Mouse (Mus musculus) kidney, adult 2 months (tissue): ENCODE results near the gene Rictor. TPM values are rescaled to one million over a fixed set of nuclear protein-coding genes. Genes with fewer than 3 reads are reported as not detected.

Experiments used
- DNase-seq: peaks from one replicate; pipeline ENCODE4 v3.0.0; 2021
- H3K27ac ChIP-seq: fragments of 200-500 bp; 2 replicates; pipeline ENCODE4 v1.5.1; 2012; ENCODE audit warnings: low read depth, low read length, control low read depth, inconsistent platforms; ENCODE audit not compliant: insufficient read depth
- H3K27me3 ChIP-seq: fragments of 200-500 bp; replicated peaks from 2 replicates; pipeline ENCODE4 v1.6.1; 2012; ENCODE audit warnings: mild to moderate bottlenecking, moderate library complexity, low read length, inconsistent platforms; ENCODE audit not compliant: control insufficient read depth, insufficient read depth
- H3K36me3 ChIP-seq: fragments of 200-500 bp; 2 replicates; pipeline ENCODE4 v1.6.1; 2012; ENCODE audit warnings: mild to moderate bottlenecking, moderate library complexity, low read length, inconsistent platforms; ENCODE audit not compliant: control insufficient read depth, insufficient read depth
- H3K4me1 ChIP-seq: fragments of 200-500 bp; 2 replicates; pipeline ENCODE4 v1.6.1; 2011; ENCODE audit warnings: low read length; ENCODE audit not compliant: control insufficient read depth, insufficient read depth
- H3K4me3 ChIP-seq: fragments of 200-500 bp; 2 replicates; pipeline ENCODE4 v1.5.1; 2011; ENCODE audit warnings: mild to moderate bottlenecking, low read depth, low read length, control low read depth; ENCODE audit not compliant: insufficient read depth
- CTCF ChIP-seq: fragments of 200-500 bp; conservative IDR thresholded peaks from 2 replicates; pipeline ENCODE4 v1.5.1; 2011; ENCODE audit warnings: low read depth, mild to moderate bottlenecking, control low read depth, low read length, moderate library complexity, mixed read lengths; ENCODE audit not compliant: insufficient read depth, insufficient read length
- POLR2A ChIP-seq: fragments of 200-500 bp; IDR thresholded peaks from one replicate; pipeline ENCODE4 v1.6.1; 2011; ENCODE audit warnings: low read depth, low read length, control low read depth
- WGBS: fragments of 180-500 bp; shearing (Covaris S2); methylation state at CpG from one replicate; pipeline ENCODE4 v1.1.7; 2018; 5-methylcytosine and 5-hydroxymethylcytosine counted together
- polyA plus RNA-seq: library from polyadenylated mRNA; depleted of rRNA; stranded (reverse); fragments of >200 nt; gene quantifications from 2 replicates; pipeline ENCODE4 v1.2.3, GENCODE M21; 2012

Rictor gene
- polyA plus RNA-seq, 1 experiment, result 4.8 TPM

- peaks cover 3% of the 10 kb centered on the region; the same call in 1 of the 2 replicates for H3K27me3 ChIP-seq
- H3K36me3 ChIP-seq, result no peaks in the 10 kb centered on the region
- DNase-seq, result no peak
- no peak overlapping the region for H3K4me3 ChIP-seq
- H3K4me1 ChIP-seq, result no peaks in the 10 kb centered on the region; the same call in 1 of the 2 replicates
- no peak overlapping the region for H3K27ac ChIP-seq
- no peak for TF ChIP-seq POLR2A
- TF ChIP-seq CTCF, result no peak
- WGBS, result 71% methylated on average over 7 of the region's 7 CpGs
These were observed 2.8 kb upstream of the Rictor start for GRCm38 (mm10) chr15:6705351-6705901.

- DNase-seq, result peak; percentile 78
- H3K27me3 ChIP-seq, result peaks cover 3% of the 10 kb centered on the region; the same call in 1 of the 2 replicates
- WGBS, result under 1% methylated on average over 43 of the region's 43 CpGs
- peak overlapping the region; percentile 71 for H3K4me3 ChIP-seq
- H3K4me1 ChIP-seq, result peaks cover 2% of the 10 kb centered on the region
- H3K36me3 ChIP-seq, result no peaks in the 10 kb centered on the region
- H3K27ac ChIP-seq, result no peak overlapping the region
- no peak for TF ChIP-seq CTCF
- TF ChIP-seq POLR2A, result no peak
These were observed 636 bp upstream of the Rictor start for GRCm38 (mm10) chr15:6707551-6707935.

GRCm38 (mm10) chr15:6708526-6709441 is 605 bp downstream of the Rictor start:
- DNase-seq, result peak; percentile 27
- peaks cover 7% of the 10 kb centered on the region for H3K4me1 ChIP-seq
- H3K27me3 ChIP-seq, result peaks cover 3% of the 10 kb centered on the region; the same call in 1 of the 2 replicates
- WGBS, result 1% methylated on average over 86 of the region's 89 CpGs
- peak overlapping the region; percentile 71 for H3K4me3 ChIP-seq
- TF ChIP-seq CTCF (no peak), POLR2A (no peak)
- no peak overlapping the region for H3K27ac ChIP-seq
- no peaks in the 10 kb centered on the region for H3K36me3 ChIP-seq

GRCm38 (mm10) chr15:6709618-6710017 is 1.4 kb downstream of the Rictor start:
- peak overlapping the region; percentile 71 for H3K4me3 ChIP-seq
- DNase-seq, result no peak
- peaks cover 1% of the 10 kb centered on the region; the same call in 1 of the 2 replicates for H3K27me3 ChIP-seq
- TF ChIP-seq POLR2A (no peak), CTCF (no peak)
- H3K4me1 ChIP-seq, result peaks cover 10% of the 10 kb centered on the region
- 37% methylated on average over 8 of the region's 8 CpGs for WGBS
- H3K36me3 ChIP-seq, result no peaks in the 10 kb centered on the region
- H3K27ac ChIP-seq, result no peak overlapping the region

- H3K36me3 ChIP-seq, result no peaks in the 10 kb centered on the region
- no peak for TF ChIP-seq CTCF
- no peak for TF ChIP-seq POLR2A
These were observed 2.2 kb downstream of the Rictor start for GRCm38 (mm10) chr15:6710341-6710740.

GRCm38 (mm10) chr15:6711226-6711625 is 3.0 kb downstream of the Rictor start:
- H3K36me3 ChIP-seq, result no peaks in the 10 kb centered on the region
- no peak overlapping the region for H3K27ac ChIP-seq
- peaks cover 14% of the 10 kb centered on the region for H3K4me1 ChIP-seq
- no peaks in the 10 kb centered on the region for H3K27me3 ChIP-seq
- H3K4me3 ChIP-seq, result no peak overlapping the region
- DNase-seq, result no peak
- WGBS, result 77% methylated on average over 7 of the region's 7 CpGs
- TF ChIP-seq CTCF, result no peak
- TF ChIP-seq POLR2A, result no peak

More at GRCm38 (mm10) chr15:6710341-6710740, 2.2 kb downstream of the Rictor start:
- 72% methylated on average over 7 of the region's 7 CpGs for WGBS
- Histone ChIP-seq H3K27ac (no peak overlapping the region), H3K4me1 (peaks cover 14% of the 10 kb centered on the region), H3K27me3 (no peaks in the 10 kb centered on the region), H3K4me3 (no peak overlapping the region)
- no peak for DNase-seq

GRCm38 (mm10) chr15:6714819-6715218 is 6.6 kb downstream of the Rictor start:
- Histone ChIP-seq H3K4me1 (peaks cover 14% of the 10 kb centered on the region), H3K27ac (no peak overlapping the region), H3K4me3 (no peak overlapping the region), H3K36me3 (no peaks in the 10 kb centered on the region), H3K27me3 (no peaks in the 10 kb centered on the region)
- 43% methylated on average over 7 of the region's 7 CpGs for WGBS
- TF ChIP-seq CTCF (0 out of 2 replicates have a peak, but pooled peaks have one; percentile 6), POLR2A (no peak)
- peak; percentile 30 for DNase-seq
